Mouse (Mus musculus) brain, adult 2 months (tissue): ENCODE data around the gene Dync1h1.
"Not testable (repeated sequence)": the region's sequence is repeated elsewhere in the genome, so short reads cannot be mapped to it uniquely, and the experiment has no call there.

Experiments
- DNase-seq: peaks from one replicate; pipeline ENCODE4 v3.0.0; 2011; ENCODE audit warnings: low read depth, low spot score

Gene Dync1h1

DNA sequence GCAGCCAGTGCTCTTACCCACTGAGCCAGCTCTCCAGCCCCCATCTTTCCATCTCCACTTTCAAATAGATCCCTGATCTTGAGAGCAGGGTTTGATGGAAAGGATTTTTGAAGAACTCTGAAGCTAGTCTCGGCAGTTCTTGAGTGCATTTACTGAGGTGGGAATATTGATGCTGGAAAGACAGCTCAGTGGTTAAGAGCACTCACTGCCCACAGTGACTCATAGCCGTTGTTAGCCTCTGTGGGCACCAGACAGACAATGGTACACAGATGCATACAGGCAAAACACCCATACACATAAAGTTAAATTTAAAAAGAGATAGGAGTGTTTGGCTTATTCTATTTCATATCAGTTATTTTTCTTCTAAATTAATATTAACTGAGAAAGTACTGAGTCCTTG is 5.4 kb downstream of the Dync1h1 start:
- no peak for DNase-seq

DNA sequence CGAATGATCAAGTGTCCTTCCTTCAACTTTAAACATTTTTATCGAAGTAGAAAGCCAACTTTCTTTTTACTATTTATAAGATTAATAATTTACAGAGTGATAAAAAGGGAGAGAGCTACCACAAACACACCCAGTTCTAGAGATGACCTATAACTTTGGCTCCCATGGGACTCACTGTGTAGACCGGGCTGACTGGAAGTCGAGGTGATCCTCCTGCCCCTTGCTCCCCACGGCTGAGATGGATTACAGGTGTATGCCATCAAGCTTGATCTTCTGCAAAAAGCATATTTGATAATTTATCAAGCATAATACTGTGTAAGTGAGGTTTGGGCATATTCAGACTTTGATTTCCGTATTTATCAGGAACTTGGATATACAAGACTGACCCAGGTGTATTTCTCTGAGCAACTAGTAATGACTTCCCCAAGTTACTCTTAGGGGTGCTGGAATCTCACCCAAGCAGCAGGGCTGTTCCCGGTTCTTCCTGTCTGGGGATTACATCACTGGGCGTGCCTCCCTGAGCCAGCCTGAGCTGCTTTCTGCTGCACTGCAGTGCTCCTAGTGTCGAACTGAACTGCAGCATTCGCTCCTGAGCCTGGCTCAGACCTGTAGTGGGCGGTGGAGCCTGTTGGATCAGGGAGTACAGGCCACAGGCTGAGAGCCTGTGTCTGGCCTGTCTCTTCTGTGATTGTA is 7.4 kb downstream of the Dync1h1 start:
- peak; percentile 90 for DNase-seq

DNA sequence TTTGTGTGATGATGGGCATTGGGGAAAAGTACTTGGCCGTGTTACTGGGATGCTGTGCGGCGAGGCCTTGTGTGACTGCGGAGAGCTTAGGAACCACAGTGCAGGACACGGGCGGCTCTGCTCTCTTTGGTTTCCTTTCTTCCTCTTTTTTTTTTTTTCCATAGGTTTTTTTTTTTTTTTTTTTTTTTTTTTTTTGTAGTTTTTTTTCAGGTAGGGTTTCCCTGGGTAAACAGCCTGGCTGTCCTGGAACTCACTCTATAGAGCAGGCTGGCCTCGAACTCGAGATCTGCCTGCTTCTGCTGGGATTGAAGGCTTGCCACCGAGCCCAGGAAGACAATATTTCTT is 7.9 kb downstream of the Dync1h1 start:
- DNase-seq, result no peak

DNA sequence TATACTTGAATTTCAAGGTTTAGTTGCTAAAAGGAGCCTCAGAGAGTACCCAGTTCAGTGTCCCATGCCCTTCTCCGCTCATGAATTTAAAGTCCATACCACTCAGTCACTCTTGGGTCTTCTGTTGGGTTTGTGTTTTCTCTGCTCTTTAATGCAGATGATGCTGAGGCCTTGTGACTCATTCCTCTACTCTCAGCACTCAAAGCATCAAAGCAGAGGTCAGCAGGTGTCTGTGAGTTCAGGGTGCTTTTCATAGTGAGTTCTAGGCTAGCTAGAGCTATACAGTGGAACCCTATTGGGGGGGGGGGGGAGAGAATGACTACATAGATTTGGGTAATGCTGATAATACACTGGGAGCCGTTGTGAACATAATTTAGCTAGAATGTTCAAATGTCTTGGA is 9.5 kb downstream of the Dync1h1 start:
- DNase-seq, result no peak

DNA sequence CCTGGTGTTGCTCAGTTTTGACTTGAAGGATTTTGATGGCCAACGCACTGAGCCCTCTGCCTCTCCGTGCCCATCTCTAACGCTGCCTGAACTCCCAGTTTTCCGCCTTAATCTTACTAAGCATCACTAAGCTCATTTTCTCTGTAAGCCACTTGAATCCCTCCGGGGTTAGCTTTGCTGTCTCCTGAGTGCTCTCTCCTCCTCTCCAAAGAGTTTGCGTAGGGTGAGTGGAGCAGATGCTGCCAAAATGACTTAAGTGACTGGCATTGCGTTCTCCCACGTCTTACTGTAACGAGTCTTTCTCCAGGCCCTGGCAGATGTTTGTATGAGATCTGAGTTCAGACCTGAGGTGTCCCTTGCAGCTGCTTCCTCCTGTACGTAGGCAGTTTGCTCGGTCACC is 28.8 kb downstream of the Dync1h1 start:
- DNase-seq, result peak; percentile 68

DNA sequence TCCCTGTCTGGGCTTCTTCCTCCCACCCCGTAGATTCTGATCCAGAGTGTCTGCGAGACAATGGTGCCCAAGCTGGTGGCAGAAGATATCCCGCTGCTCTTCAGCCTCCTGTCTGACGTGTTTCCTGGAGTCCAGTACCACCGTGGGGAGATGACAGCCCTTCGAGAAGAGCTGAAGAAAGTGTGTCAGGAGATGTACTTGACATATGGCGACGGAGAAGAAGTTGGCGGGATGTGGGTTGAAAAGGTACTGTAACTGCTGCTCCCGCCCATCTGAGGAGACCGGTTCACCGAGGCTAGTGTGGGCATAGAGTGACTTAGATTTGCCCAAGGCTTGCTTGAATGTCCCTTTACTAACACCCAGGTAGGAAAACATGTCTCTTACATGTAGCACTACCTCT is 35.0 kb downstream of the Dync1h1 start:
- DNase-seq, result peak; percentile 62

DNA sequence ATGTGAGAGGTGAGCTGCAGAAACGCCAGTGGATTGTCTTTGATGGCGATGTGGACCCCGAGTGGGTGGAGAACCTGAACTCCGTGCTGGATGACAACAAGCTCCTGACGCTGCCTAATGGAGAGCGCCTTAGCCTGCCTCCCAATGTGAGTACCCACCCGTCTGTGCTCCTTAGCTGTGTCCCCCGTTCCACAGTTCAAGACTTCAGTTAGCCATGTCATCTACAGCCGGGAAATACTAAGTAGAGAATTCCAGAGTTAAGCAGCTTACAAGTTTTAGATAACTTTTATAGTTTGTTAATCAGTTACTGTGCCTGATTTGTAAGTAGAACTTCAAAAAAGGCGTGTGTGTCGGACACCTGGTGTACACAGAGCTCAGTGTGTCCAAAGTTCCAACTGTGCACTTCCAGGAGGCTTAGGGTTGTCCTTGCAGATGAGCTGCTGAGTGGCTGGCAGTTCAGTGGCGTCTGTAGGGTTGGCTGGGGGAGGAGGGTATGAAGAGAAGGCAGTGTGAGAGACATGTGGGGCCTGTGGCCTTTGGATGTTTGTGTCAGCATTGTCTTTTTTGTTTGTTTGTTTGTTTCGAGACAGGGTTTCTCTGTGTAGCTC is 36.4 kb downstream of the Dync1h1 start:
- DNase-seq, result no peak

DNA sequence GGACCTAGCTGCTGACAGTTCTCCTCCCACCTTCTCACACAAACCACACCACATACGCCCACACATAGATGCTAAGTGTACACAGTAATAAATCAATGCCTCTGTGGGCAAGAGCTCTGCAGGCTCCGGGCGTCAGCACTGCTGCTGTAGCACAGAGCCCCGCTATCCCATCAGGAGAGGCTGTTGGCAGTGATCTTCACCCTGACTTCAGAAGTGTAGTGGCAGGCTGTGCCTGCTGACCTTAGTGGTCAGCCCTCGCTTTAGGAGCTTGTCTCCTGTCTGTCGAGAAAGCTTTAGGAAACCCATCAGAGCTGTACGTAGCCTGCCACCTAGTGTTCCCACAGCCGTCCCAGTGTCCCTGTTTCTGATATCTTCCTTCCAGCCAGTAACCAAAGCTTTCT is 49.0 kb downstream of the Dync1h1 start:
- DNase-seq, result peak; percentile 77

DNA sequence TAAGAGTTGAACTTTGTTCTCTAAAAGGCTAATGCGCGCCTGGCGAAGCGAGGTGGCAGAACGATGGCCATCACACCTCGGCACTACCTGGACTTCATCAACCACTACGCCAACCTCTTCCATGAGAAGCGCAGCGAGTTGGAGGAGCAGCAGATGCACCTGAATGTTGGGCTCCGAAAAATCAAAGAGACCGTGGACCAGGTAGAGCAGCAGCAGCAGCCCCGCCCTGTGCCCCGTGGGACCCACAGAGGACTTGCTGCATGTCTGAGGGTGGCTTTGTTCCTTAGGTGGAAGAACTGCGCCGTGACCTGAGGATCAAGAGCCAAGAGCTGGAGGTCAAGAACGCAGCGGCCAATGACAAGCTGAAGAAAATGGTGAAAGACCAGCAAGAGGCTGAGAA is 50.2 kb downstream of the Dync1h1 start:
- no peak for DNase-seq

DNA sequence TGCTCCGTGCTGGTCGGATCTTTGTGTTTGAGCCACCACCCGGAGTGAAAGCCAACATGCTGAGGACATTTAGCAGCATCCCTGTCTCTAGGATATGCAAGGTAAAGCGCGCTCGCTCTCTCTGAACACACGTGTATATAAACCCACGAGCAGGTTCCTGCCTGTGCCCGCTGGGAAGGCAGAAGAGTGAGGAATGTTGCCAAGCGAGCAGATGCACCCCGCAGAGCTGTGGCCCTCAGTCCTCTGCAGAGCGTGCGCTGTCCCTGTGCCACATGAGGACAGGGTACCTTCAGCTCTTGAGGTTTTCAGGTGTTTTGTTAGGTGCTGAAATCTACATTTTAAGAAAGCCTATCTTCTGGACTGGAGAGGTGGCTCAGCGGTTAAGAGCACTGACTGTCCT is 60.5 kb downstream of the Dync1h1 start:
- DNase-seq, result peak; percentile 43

DNA sequence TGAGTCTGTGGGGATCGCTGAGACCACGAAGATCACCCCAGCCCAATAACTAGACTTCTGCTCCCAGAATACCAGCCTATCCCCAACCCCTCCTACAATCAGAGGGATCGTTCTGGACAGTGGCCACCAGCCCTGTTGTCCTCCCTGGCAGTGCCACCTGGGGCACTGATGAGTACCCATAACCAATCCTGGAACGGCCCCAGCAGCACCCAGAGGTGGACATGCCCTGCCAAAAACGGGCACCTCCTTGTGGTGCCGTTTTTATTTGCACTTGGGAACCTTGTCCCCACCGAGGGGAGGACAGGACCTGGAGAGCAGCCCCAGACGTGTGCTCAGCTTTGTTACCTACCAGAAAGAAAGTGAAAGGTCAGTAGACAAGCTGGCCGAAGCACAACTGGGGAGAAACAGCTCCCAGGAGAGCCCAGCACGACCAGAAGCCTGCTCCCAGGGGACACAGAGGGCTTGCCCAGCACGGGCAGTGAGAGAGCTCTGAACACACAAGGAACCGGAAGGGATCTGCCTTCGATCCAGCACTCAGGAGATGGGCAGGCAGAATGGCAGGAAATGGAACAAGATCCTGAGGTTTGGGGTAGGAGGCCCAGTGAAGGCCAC is 66.3 kb downstream of the Dync1h1 start:
- no peak for DNase-seq

DNA sequence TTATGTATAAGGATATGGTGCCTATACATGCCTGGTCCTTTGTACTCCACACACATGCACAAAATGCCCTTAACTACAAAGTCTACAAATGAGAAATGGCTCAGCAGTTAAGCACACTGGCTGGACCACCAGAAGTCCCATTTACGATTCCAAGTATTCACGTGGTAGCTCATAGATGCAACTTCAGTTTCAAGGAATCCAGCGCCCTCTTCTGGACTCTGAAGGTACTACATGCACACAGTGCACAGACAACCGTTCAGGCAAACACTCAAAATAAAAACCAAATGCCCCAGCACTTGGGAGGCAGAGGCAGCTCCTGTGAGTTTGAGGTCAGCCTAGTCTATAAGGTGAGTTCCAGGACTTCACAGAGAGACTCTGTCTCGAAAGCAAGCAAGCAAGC is 73.0 kb downstream of the Dync1h1 start:
- no peak for DNase-seq

DNA sequence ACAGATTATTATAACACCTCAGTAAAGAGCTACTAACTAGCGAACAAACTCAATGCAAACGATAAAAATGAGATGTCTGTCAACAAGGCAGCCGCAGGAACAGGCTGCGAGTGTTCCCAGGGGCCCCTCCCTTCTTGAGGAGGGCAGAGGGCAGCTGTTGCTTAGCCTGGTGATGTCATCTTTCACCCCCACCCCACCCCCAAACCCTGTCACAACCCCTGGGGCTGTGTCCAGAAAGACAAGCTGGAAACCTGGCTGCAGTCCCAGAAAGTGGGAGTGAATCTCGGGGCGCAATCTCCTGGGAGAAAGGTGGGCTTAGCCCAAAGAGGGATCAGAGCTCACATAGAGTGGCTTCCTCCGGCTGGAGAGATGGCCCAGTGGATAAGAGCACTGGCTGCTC is 79.9 kb downstream of the Dync1h1 start:
- peak; percentile 39 for DNase-seq

DNA sequence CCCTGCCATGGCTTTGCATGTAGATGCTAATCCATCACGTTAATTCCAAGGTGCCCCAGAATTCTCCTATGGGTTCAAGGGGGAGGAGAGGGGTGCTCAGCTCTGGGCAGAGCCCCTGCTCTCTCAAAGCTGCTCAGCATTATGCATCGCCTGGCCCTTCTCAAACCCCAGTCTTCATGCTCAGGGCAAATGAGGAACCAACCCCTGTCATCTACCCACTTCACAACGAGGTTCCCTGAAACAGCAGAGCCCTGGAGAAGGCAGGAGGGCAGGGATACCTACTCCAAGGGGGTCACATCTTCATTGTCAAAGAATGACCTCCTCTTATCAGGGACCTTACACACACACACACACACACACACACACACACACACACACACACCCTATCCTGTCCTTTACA is 80.6 kb downstream of the Dync1h1 start:
- no peak for DNase-seq

DNA sequence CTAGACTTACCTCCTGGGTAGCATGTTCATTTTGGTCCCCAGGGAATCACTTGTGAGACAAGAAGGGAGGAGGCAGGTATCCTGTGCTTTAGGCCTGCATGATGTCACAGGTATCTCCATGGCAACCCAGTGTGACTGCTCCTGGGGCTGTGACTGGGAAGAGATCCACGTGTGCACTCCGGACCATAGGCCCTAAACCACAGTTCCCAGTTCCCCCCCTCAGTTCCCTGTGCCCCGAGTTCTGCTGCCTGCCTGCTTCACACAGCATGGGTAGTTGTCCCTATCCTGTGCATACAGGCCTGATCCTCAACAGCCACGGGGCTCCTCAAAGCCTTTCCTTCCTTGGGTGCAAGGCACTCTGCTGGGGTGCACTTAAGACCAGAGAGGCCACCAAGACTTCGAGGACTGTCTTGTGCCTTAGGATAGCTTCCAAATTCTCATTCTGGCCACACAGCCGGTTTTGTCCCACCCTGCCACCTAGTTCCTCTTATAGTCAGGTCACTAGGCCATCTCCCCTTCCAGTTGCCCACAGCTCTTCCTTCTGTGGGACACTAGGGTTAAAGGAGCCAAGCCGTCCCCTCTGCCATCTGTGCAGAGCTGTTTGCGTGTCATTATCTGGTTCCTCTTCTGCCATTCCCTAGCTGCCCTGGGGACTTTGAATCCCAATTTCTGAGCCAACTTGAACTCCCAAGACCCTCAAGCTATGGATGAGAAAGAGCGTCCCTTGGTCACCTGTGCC is 81.5 kb downstream of the Dync1h1 start, which contains the start of gene 1700001K19Rik:
Gene 1700001K19Rik, minus strand, starts transcription at position 59 of the 739 bp plus-strand sequence.
- no peak for DNase-seq

DNA sequence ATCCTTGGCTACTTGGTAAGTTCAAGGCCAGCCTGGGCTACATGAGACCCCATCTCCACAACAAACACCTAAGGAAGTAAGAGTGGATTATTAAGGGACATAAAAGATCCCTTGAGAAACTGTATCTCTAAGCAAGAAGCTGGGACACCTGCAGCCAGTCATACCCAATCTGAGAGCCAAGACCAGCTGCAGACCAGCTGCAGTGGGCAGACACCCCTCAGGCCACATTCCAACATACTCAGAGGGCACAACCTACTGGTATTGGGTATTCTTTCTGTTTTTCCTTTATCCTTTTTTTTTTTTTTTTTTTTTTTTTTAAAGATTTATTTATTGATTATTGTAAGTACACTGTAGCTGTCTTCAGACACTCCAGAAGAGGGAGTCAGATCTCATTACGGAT is 82.3 kb downstream of the Dync1h1 start:
- no peak for DNase-seq

DNA sequence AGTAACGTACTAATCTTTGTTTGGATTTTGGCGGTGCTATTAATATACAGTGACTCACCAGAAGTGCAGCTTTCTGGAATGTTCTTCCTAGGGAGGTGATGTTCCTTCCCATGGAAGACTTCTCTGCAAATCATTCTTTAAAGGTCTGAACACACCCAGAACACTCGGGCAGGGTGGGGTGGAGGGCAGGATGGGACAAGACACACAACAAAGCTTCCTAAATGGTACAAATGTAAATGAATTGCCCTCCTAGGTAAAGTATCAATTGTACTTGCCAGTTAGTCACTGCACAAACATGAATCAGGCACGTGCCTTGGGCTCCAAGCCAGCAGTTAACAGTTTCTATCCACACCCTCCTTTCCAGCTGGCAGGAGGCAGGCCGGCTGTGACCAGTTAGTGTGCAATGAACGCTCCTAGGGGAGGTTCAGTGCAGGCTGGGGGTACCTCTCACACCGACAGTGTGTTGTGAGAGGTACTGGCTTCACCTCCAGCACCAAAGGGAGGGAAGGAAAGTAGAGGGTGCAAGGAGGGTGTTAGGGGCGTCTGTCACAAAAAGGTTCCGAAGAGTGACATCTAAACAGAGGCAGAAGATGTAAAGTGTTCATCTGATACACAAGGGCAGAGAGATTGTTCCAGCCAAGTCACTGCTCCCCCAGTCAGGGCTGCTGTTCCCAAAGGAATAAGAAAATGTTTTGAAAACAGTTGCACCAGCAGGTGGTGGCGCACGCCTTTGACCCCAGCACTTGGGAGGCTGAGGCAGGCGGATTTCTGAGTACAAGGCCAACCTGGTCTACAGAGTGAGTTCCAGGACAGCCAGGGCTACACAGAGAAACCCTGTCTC is 86.9 kb downstream of the Dync1h1 start:
- peak; percentile 80 for DNase-seq

DNA sequence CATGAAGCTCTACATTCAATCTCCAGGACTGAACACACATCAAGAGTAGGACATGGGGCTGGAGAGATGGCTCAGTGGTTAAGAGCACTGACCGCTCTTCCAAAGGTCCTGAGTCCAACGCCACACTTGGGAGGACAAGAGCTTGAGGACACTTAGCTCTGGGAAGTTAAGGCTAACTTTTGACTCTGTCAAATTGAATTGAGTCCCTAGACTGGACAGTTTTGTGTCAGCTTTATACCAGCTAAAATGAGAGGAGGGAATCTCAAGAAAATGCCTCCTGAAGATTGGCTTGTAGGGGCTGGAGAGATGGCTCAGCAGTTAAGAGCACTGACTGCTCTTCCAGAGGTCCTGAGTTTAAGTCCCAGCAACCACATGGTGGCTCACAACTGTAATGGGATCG is 87.7 kb downstream of the Dync1h1 start:
- not testable (repeated sequence) for DNase-seq

DNA sequence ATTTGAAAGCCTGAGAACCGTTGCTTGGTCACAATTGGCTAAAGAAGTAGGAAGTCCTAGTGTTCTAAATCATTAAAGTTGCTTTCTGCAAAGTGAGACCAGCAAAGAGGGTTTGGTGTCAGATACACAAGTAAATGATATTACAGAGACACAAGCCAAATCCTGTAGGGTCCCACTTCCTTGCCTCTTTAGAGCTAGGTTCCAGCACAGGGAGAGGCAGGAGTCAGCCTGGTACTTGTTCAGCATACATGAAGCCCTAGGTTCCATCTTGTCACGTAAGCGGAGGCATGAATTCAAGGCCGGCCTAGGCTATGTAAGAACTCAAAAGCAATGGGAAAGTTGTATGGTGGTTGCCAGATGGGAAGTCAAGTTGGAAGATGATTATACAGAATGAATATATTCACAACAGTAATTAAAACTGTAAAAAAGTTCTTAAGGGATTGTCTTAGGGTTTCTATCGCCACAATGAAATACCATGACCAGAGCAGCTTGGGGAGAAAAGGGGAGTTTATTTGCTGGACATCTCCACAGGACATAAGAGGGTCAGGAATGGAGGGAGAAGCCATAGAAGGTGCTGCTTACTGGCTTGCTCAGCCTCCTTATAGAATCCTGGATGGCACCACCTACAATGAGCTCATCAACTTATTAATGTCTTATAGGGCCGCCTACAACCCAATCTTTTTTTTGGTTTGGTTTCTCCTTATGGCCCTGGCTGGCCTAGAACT is 88.8 kb downstream of the Dync1h1 start:
- no peak for DNase-seq

DNA sequence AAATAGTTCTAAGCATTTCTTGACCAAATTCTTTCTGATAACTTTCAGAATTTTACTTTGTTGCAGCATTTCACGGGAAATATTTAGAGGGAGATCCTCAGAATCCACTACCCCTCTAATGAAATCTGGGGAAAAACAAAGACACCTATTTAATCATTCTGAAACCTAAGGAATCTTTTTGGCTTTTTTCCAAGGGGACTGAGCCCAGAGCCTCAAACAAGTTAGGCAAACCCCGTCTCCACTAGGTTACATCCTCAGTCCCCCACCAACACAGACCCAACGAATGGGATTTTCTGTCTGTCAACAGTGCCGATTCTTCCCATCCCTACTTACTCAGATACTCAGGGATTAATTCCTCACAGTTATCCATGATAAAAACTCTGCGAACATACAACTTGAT is 92.1 kb downstream of the Dync1h1 start:
- DNase-seq, result not testable (repeated sequence)

DNA sequence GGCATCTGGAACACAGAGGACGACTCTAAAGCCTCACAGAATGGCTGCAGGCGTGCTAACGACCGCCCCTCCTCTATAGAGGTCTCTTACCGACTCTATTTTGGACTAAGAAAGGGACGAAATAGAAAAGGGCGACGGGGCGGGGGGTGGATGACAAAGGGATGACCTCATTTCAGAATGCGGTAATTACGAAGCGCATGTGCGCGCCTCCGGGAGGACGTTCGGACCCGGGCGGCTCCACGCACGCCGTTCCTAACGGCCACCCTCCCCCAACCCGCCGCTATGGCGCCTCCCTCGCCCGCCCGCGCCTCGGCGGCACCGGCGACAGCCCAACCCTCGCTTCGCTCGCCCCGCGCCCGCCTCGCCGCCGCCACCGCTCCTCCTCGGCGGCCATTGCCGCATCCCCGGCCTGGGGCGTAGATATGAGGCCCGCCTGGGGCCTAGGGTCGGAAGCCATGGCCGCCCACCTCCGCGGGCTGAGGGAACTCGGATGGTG is 94.5 kb downstream of the Dync1h1 start:
- DNase-seq, result peak; percentile 86
